Mouse (Mus musculus): ENCODE measurements around the gene Disc1.

DNA sequence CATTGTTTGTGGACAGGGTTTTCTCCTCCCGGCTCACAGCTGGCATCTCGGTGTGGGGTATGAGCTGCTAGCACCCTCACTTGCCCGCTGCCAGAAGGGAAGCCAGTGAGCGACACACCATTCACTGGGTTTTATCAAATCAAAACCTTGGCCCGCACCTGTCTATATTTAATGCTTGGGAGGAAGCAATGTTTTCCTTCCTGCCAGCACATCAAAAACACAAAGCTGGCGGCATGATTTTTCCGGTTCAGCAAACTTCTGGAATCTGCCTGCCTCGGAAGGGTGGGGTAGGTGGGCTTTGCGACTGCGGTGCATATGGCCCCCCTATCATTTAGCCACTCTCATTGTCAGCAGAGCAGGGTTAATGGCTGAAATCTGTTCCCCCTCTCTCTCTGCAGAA lies 80.9 kb downstream of the Disc1 start:
- no peak for TF ChIP-seq CTCF (IDR thresholded peaks at IDR 0.05; ENCODE audit: extremely low read depth, insufficient read depth, insufficient read length, insufficient replicate concordance)
- no peak for TF ChIP-seq POLR2A (IDR thresholded peaks at IDR 0.05; ENCODE audit: low read depth, low read length)
